ENCODE assay signal across 12 mouse cellular contexts in genomic region chr9:37177551-37177950, GRCm38 (mm10). TPM values are rescaled to one million over a fixed set of nuclear protein-coding genes. Genes with fewer than 3 reads are reported as not detected.
DNase-seq lines count a peak whose midpoint lies in the region; ATAC-seq lines count a peak whose summit lies in the region.
"Had no signal": no experiment of that assay in that cellular context is flagged by ENCODE, and none has a peak within 500 bp of the region (broad histone marks: within the 10 kb centered on the region; RNA-seq: fewer than 3 reads in every experiment).

No protein-coding gene starts in this region.

- ATAC-seq in forebrain, embryonic 14.5 days, result peak; percentile 47
- peak; percentile 48 for ATAC-seq in midbrain, embryonic 12.5 days (ENCODE audit: low FRiP score, low read depth)

- no peak overlapping the region for H3K9ac ChIP-seq in forebrain, embryonic 14.5 days (ENCODE audit: low read length)
- H3K9ac ChIP-seq in midbrain, embryonic 12.5 days (replicated peaks), result no peak overlapping the region
- H3K9ac ChIP-seq: heart, embryonic 15.5 days had no signal

- no peak overlapping the region for H3K4me3 ChIP-seq in forebrain, embryonic 14.5 days (ENCODE audit: low read depth, low read length)
- H3K4me3 ChIP-seq in midbrain, embryonic 12.5 days, result no peak overlapping the region
- H3K4me3 ChIP-seq: gastrocnemius, adult 2 months; heart, embryonic 15.5 days had no signal

- intact Hi-C loops in heart, postnatal 10 days (cut with DNase I), result loop anchor here (1.0 to 5.0 kb wide), 2 partner anchors 53 to 150 kb away; no protein-coding TSS in a partner anchor

- no peaks in the 10 kb centered on the region for H3K36me3 ChIP-seq in forebrain, embryonic 14.5 days (ENCODE audit: control insufficient read depth, insufficient read depth, low read length)
- H3K36me3 ChIP-seq in midbrain, embryonic 12.5 days, result no peaks in the 10 kb centered on the region
- H3K36me3 ChIP-seq: G1E; heart, embryonic 15.5 days had no signal

- H3K27me3 ChIP-seq in forebrain, embryonic 14.5 days (replicated peaks; ENCODE audit: control insufficient read depth, insufficient read depth, low read length), result no peaks in the 10 kb centered on the region
- peaks cover 7% of the 10 kb centered on the region; the same call in 1 of the 2 replicates for H3K27me3 ChIP-seq in midbrain, embryonic 12.5 days

- no peaks in the 10 kb centered on the region for H3K9me3 ChIP-seq in forebrain, embryonic 14.5 days (replicated peaks; ENCODE audit: control insufficient read depth, low read length)
- no peaks in the 10 kb centered on the region for H3K9me3 ChIP-seq in midbrain, embryonic 12.5 days
- H3K9me3 ChIP-seq: G1E; heart, embryonic 15.5 days had no signal

- peak; percentile 33 for DNase-seq in embryo, embryonic 10.5 days (ENCODE audit: low spot score)
- no peak for DNase-seq in embryo, embryonic 9.5 days (ENCODE audit: extremely low spot score)
- DNase-seq in MN1 (ENCODE audit: low spot score), result peak; percentile 15
- peak; percentile 59 for DNase-seq in forebrain, embryonic 14.5 days (ENCODE audit: low spot score)
- DNase-seq in urinary bladder, postnatal 4 days (ENCODE audit: low spot score in 2 of 2), result no peak
- no peak for DNase-seq in cerebellum, adult 8-10 months
- no peak for DNase-seq in heart, postnatal 10 days

- H3K4me2 ChIP-seq in forebrain, embryonic 14.5 days (ENCODE audit: low read length), result peak overlapping the region; percentile 20
- H3K4me2 ChIP-seq in midbrain, embryonic 12.5 days (replicated peaks), result peak overlapping the region; percentile 37
- H3K4me2 ChIP-seq: heart, embryonic 15.5 days had no signal

- 27% methylated on average over 8 of the region's 8 CpGs for WGBS in forebrain, embryonic 14.5 days
- WGBS in midbrain, embryonic 12.5 days, result 32% methylated on average over 8 of the region's 8 CpGs

- peaks cover 33% of the 10 kb centered on the region for H3K4me1 ChIP-seq in forebrain, embryonic 14.5 days (ENCODE audit: control insufficient read depth, insufficient read depth, low read length)
- H3K4me1 ChIP-seq in midbrain, embryonic 12.5 days, result peaks cover 45% of the 10 kb centered on the region

- peak overlapping the region; percentile 10 for H3K27ac ChIP-seq in forebrain, embryonic 14.5 days (ENCODE audit: low read depth, low read length)
- H3K27ac ChIP-seq in midbrain, embryonic 12.5 days (replicated peaks), result peak overlapping the region; percentile 68
- H3K27ac ChIP-seq: gastrocnemius, adult 2 months; heart, embryonic 15.5 days had no signal

RNA-seq across cellular contexts. Expression of gene Pknox2, which starts 30.3 kb away (rescaled TPM):
- 12.1 and 12.7 TPM in 2 replicates for polyA plus RNA-seq in forebrain, embryonic 14.5 days (2014; fragmentation: Nextera tagmentation; extraction: Ambion mirVana)
- 32.3 and 33.7 TPM in 2 replicates for polyA plus RNA-seq in midbrain, embryonic 12.5 days (2016; fragmentation: Nextera tagmentation; extraction: Ambion mirVana)
- total RNA-seq in heart, postnatal 10 days (2021), result 1 to 10 TPM; 5.2 to 5.8 TPM
- total RNA-seq: neutrophil, adult 5-6 weeks had no signal
- polyA plus RNA-seq: G1E had no signal

RNA-seq across cellular contexts. Expression of gene Tmem218, which starts 30.5 kb away (rescaled TPM):
- 11.0 and 13.9 TPM in 2 replicates for polyA plus RNA-seq in forebrain, embryonic 14.5 days (2014; fragmentation: Nextera tagmentation; extraction: Ambion mirVana)
- polyA plus RNA-seq in midbrain, embryonic 12.5 days (2016; fragmentation: Nextera tagmentation; extraction: Ambion mirVana), result 15.4 and 16.2 TPM in 2 replicates
- total RNA-seq in heart, postnatal 10 days (2021), result 1 to 10 TPM; 6.2 to 6.4 TPM

Comparison
In these comparisons a context has a peak if more than half of its experiments do, and no peak if none do; other contexts are left out.
1. DNase-seq: peak in embryo, embryonic 10.5 days (single experiment), MN1 (single experiment) and forebrain, embryonic 14.5 days (single experiment); none in embryo, embryonic 9.5 days (single experiment), urinary bladder, postnatal 4 days (0 of 2), cerebellum, adult 8-10 months (single experiment) and heart, postnatal 10 days (0 of 2).